Mouse (Mus musculus) layer of hippocampus, adult 11-12 months (tissue): ENCODE data around the gene Clic5.
"Not testable (repeated sequence)": the region's sequence is repeated elsewhere in the genome, so short reads cannot be mapped to it uniquely, and the experiment has no call there.

Source experiments
- DNase-seq: peaks from one replicate; pipeline ENCODE4 v3.0.0; 2022; ENCODE audit warnings: low spot score

The Clic5 gene

DNA sequence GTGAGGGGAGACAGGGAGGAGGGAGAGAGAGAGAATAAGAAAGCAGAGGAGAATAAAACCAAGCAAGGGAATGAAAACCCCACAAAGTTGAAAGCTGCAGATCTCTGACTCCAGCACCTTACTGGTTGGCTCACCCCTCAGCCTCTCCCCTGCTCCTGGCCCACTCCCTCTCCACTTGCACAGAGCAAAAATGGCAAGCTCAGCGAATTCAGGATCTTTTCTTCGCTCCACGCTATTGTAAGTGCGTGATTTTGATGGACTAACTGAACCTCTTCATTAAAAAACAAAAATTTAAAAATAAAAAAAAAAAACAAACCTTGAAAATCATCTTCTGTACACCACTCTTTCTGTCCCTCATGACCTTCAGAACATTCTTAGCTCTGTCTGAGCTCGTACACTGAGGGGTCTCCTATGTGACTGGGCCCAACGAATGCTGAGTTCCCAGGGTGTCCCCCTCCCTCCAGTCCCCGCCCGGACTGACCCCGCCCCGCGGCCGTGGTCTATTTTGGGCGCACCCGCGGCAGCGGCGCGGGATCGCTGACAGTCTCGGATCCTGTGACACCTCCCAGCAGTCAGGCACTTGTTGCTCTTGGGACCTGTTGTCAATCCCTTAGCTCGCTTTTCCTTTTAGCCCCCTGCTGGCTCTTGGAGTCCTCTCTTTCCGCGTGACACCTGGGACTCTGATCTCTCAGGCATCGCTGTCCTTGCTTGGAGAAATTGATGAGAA is at the start of gene Clic5:
Gene Clic5, plus strand, starts transcription at position 543 of the 727 bp plus-strand sequence.
- no peak for DNase-seq

DNA sequence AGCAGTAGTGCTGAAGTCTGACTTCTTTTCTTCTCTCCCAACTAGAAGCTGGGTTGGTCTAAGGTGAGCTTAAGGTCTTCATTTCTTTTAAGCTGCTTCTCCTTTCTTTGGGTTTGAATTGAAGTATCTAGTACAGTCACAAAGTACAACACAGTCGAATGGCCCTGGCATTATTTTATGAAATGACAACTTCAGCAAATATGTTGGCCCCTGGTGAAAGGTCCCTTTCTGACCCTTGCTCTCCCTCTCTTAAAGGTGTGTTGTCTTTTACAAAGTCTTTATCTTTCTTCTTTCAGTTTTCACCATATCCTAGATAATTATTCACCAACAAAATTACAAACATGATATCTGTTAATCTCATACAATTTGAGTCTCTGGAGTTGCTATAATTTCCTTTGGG is 42.6 kb upstream of the Clic5 start:
- no peak for DNase-seq

GRCm38 (mm10) chr17:44148109-44148846 is 40.1 kb upstream of the Clic5 start:
- DNase-seq, result no peak

DNA sequence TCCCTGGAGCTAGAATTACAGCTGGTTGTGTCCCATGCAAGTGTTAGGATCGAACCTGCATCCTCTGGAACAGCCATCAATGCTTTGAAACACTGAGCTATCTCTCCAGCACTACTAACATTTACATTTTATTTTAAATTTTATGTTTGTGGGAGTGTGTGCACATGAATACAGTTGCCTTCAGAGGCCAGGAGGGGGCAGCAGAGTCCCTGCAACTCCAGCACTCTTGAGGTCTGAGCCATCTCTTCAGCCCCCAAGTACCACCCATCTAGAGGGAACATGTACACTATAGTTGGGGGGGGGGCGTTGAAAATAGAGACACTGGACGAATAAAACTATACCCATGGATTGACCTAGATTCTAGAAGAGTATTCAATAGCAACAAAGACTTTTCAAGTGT is 37.3 kb upstream of the Clic5 start:
- DNase-seq, result peak; percentile 19

DNA sequence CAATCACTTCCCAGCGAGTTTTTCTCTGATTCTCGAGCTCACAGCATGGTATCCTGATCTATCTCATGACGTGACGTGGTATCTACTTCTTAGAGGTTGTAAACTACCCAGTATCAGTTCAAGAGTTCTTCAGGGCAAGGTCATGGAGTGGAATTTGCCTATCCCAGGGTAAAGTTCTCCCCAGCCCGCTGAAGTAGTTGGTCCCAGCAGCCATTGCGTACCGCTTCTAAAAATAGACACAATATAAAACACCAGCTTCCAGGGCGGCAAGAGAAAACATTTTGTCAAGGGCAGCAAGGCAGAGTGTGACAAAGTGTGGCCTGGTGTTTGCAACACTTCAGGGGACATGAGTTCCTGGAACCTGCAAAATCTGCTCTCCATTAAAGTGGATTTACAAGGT is 36.5 kb upstream of the Clic5 start:
- no peak for DNase-seq

GRCm38 (mm10) chr17:44153871-44154270 is 34.5 kb upstream of the Clic5 start:
- DNase-seq, result no peak

- no peak for DNase-seq
These were observed 33.2 kb upstream of the Clic5 start for GRCm38 (mm10) chr17:44155204-44155603.

GRCm38 (mm10) chr17:44158186-44158585 is 30.2 kb upstream of the Clic5 start:
- DNase-seq, result no peak

DNA sequence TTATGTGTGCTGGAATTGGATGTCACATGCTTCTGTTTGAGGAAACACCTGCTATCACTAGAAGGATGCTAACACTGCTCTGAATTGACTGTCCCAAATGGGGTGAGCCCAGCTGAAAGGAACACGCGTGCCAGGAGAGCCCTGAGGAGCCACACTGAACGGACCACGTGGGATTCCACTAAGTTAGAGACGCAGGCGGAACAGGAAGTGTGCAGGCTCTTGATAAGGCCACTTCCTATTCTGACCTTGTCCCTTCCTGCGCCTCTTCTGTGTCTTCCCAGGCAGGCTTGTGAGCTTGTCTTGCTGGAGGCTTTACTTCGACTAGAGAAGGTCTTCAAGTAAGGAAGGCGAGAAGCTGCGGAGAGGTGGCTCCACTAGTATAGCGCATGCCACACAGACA is 27.9 kb upstream of the Clic5 start:
- no peak for DNase-seq

DNA sequence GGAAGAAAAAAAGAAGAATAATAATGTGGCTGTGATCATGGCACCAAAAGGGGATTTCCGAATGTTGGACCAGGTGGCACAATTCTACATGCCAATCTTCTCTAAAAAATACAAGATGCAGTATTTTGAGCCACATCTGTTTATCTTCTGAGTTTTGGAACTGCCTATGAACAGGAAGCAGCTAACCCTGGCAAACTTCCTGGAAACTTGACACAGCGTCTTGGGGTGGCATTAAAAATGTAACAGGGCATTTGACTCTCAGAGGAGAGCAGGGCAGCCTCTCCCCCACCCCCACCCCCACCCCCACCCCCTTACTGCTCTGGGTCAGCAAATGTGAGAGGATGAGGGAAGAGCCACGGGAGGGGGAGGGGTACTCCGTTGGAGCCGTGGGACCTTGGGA is 25.9 kb upstream of the Clic5 start:
- DNase-seq, result no peak

- no peak for DNase-seq
These were observed 25.4 kb upstream of the Clic5 start for GRCm38 (mm10) chr17:44162935-44163334.

- DNase-seq, result no peak
These were observed 22.5 kb upstream of the Clic5 start for GRCm38 (mm10) chr17:44165730-44166347.

GRCm38 (mm10) chr17:44169676-44170075 is 18.7 kb upstream of the Clic5 start:
- DNase-seq, result no peak

- DNase-seq, result no peak
These were observed 18.1 kb upstream of the Clic5 start for GRCm38 (mm10) chr17:44170316-44170715.

GRCm38 (mm10) chr17:44171930-44172329 is 16.5 kb upstream of the Clic5 start:
- no peak for DNase-seq

DNA sequence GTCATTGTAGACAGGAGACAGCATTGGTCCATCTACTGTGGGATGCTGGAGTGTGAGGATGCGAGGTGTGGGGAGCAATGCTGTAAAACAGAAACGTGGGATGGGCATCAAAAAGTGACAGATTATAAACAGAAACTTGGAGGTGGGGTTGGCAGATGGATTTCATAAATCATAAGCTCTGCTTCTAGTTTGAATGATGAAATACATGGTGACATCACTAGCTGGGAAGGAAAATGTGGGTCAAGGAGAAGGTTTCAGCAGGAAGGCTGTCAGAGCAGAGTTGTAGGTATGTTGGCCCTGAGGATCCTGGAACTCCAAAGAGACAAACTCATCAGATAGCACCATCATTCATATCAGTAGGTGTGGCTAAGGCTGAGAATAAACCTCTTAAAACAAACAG is 15.0 kb upstream of the Clic5 start:
- DNase-seq, result peak; percentile 11

DNA sequence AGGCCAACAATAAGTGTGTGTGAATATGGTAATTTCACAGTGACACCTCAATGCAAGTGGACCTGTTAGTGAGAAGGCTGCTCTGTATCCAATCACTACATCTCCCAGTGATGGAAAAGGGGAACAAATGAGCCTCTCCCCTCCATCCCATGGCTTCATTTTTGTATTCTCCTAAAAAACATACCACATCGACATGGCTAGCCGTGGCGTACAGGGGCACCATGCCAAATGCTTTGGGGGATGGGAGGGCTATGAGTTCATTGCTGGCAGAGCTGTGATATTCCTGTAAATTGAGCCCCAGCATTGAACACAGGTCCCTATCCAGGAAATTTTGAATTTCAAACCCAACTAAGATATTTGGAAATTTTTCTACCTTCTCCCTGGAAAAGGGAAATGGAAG is 11.1 kb upstream of the Clic5 start:
- DNase-seq, result no peak

- DNase-seq, result no peak
These were observed 7.0 kb upstream of the Clic5 start for GRCm38 (mm10) chr17:44181346-44181745.

- no peak for DNase-seq
These were observed 1.5 kb upstream of the Clic5 start for GRCm38 (mm10) chr17:44186871-44187270.

DNA sequence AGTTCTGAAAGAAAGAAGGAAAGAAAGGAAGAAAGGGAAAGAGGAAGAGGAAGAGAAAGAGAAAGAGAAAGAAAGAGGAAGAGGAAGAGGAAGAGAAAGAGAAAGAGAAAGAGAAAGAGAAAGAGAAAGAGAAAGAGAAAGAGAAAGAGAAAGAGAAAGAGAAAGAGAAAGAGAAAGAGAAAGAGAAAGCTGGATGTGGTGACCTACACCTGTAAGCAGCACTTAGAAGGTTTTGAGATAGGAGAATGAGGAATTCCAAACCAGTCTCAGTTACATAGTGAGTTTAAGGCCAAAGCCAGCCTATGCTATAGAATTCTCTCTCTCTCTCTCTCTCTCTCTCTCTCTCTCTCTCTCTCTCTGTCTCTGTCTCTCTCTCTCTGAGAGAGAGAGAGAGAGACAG is 847 bp upstream of the Clic5 start:
- not testable (repeated sequence) for DNase-seq

DNA sequence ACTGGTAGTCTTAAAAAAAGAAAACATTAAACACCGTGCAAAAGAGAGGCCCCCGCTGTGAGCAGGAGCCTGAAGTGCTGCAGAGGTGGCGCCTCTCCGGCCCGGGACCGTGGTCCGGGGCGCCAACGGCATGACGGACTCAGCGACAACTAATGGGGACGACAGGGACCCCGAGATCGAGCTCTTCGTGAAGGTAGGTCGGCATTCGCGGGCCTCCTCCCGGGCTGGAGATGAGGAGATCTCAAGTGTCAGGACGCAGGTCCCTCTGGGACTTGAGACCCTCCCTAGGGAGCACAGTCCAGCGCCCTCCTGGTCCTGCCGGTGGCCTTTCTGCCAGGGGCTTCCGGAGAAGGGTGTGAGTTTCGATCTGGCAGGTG is 373 bp downstream of the Clic5 start:
- no peak for DNase-seq

DNA sequence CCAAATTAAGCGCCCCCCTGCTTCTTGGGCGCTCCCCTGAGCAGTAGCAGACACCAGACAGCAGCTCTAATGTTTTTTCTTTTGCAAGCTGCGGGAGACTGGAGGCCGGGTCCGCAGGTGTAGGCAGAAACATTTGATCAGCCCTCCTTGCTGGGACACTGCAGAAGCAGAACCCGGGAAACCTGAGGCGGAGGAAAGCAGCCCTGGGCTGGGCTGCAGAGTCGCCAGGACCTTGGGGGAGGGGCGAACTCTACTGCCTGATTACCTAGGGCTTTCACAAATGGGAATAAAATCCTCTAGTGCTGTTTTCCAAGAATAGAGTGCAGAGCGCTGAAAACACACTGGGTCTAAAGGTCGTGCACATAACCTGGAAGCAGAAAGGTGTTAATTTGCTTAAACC is 1.3 kb downstream of the Clic5 start:
- DNase-seq, result no peak

DNA sequence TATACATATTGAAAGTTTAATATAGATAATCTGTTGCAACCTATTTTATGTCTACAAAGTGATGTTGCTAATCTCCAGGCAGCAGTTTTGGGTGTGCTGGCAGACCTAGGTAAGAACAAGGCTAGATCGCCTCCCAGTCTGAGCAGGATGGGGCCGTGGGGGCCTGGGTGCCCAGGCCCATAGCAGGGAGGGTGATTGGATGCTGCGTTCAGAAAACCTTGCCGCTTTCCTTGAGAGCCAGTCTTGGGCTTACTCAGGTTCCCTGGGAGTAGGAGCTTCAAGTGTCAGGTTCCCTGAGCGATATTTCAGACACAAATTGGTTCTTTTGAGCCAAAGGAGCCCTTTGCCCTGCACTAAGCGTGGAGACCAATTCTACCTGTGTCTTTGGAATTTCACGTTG is 1.9 kb downstream of the Clic5 start:
- DNase-seq, result no peak
